Mouse (Mus musculus): ENCODE measurements around the gene Cgn. TPM values are rescaled to one million over a fixed set of nuclear protein-coding genes. Genes with fewer than 3 reads are reported as not detected.

Cgn gene
- 24.7 and 25.2 TPM in 2 replicates for polyA plus RNA-seq (2015; fragmentation: Nextera tagmentation; extraction: Ambion mirVana)

GRCm38 (mm10) chr3:94786367-94786835 lies at the start of gene Cgn:
Gene Cgn (minus strand): TSS chr3:94786492.
- ATAC-seq (ENCODE audit: low FRiP score, low TSS enrichment), result peak; percentile 84
- peak within 1 kb of the TSS; percentile 71 for H3K27ac ChIP-seq (replicated peaks)
- H3K36me3 ChIP-seq (ENCODE audit: control insufficient read depth, insufficient read depth, low read length), result no peaks in the 10 kb centered on the region
- H3K9ac ChIP-seq (ENCODE audit: low read length), result peak within 1 kb of the TSS; percentile 57
- no peaks in the 10 kb centered on the region for H3K27me3 ChIP-seq (ENCODE audit: control insufficient read depth, insufficient read depth, low read length)
- no peaks in the 10 kb centered on the region for H3K9me3 ChIP-seq (ENCODE audit: control insufficient read depth, low read length)
- H3K4me1 ChIP-seq (replicated peaks; ENCODE audit: control insufficient read depth, insufficient read depth), result no peaks in the 10 kb centered on the region
- DNase-seq (ENCODE audit: low spot score), result peak; percentile 97
- peak within 1 kb of the TSS; percentile 76 for H3K4me2 ChIP-seq (replicated peaks; ENCODE audit: low read depth)
- no peak for TF ChIP-seq EP300 (optimal IDR thresholded peaks at IDR 0.05)
- no peak for TF ChIP-seq CTCF (IDR thresholded peaks at IDR 0.05; ENCODE audit: low read depth)
- 2% methylated on average over 35 of the region's 35 CpGs for WGBS
- peak within 1 kb of the TSS; percentile 56 for H3K4me3 ChIP-seq (ENCODE audit: low read depth, low read length)

GRCm38 (mm10) chr3:94835396-94835795 lies 49.1 kb upstream of the Cgn start:
- Histone ChIP-seq H3K36me3 (ENCODE audit: control insufficient read depth, insufficient read depth, low read length) (no peaks in the 10 kb centered on the region), H3K27me3 (ENCODE audit: control insufficient read depth, insufficient read depth, low read length) (no peaks in the 10 kb centered on the region), H3K4me2 (replicated peaks; ENCODE audit: low read depth) (no peak overlapping the region), H3K4me1 (replicated peaks; ENCODE audit: control insufficient read depth, insufficient read depth) (no peaks in the 10 kb centered on the region), H3K4me3 (ENCODE audit: low read depth, low read length) (no peak overlapping the region), H3K9ac (ENCODE audit: low read length) (no peak overlapping the region), H3K27ac (replicated peaks) (no peak overlapping the region), H3K9me3 (ENCODE audit: control insufficient read depth, low read length) (no peaks in the 10 kb centered on the region)
- ATAC-seq (ENCODE audit: low FRiP score, low TSS enrichment), result no peak
- DNase-seq (ENCODE audit: low spot score), result no peak
- WGBS, result 35% methylated on average over 3 of the region's 3 CpGs
- no peak for TF ChIP-seq CTCF (IDR thresholded peaks at IDR 0.05; ENCODE audit: low read depth)
- TF ChIP-seq EP300 (optimal IDR thresholded peaks at IDR 0.05), result no peak

GRCm38 (mm10) chr3:94833358-94833757 lies 47.1 kb upstream of the Cgn start:
- no peak overlapping the region for H3K4me3 ChIP-seq (ENCODE audit: low read depth, low read length)

GRCm38 (mm10) chr3:94832701-94833100 lies 46.4 kb upstream of the Cgn start:
- no peak overlapping the region for H3K4me3 ChIP-seq (ENCODE audit: low read depth, low read length)
- DNase-seq (ENCODE audit: low spot score), result no peak
- H3K27ac ChIP-seq (replicated peaks), result no peak overlapping the region
- 71% methylated on average over 5 of the region's 5 CpGs for WGBS
- no peak for ATAC-seq (ENCODE audit: low FRiP score, low TSS enrichment)
- no peak overlapping the region for H3K4me2 ChIP-seq (replicated peaks; ENCODE audit: low read depth)
- TF ChIP-seq EP300 (optimal IDR thresholded peaks at IDR 0.05) (no peak), CTCF (IDR thresholded peaks at IDR 0.05; ENCODE audit: low read depth) (no peak)
- no peak overlapping the region for H3K9ac ChIP-seq (ENCODE audit: low read length)
- H3K4me1 ChIP-seq (replicated peaks; ENCODE audit: control insufficient read depth, insufficient read depth), result no peaks in the 10 kb centered on the region
- no peaks in the 10 kb centered on the region for H3K27me3 ChIP-seq (ENCODE audit: control insufficient read depth, insufficient read depth, low read length)
- H3K9me3 ChIP-seq (ENCODE audit: control insufficient read depth, low read length), result no peaks in the 10 kb centered on the region
- H3K36me3 ChIP-seq (ENCODE audit: control insufficient read depth, insufficient read depth, low read length), result no peaks in the 10 kb centered on the region

More at GRCm38 (mm10) chr3:94833358-94833757, 47.1 kb upstream of the Cgn start:
- Histone ChIP-seq H3K4me2 (replicated peaks; ENCODE audit: low read depth) (no peak overlapping the region), H3K27me3 (ENCODE audit: control insufficient read depth, insufficient read depth, low read length) (no peaks in the 10 kb centered on the region), H3K4me1 (replicated peaks; ENCODE audit: control insufficient read depth, insufficient read depth) (no peaks in the 10 kb centered on the region), H3K27ac (replicated peaks) (no peak overlapping the region), H3K9ac (ENCODE audit: low read length) (no peak overlapping the region), H3K9me3 (ENCODE audit: control insufficient read depth, low read length) (no peaks in the 10 kb centered on the region), H3K36me3 (ENCODE audit: control insufficient read depth, insufficient read depth, low read length) (no peaks in the 10 kb centered on the region)
- TF ChIP-seq EP300 (optimal IDR thresholded peaks at IDR 0.05) (no peak), CTCF (IDR thresholded peaks at IDR 0.05; ENCODE audit: low read depth) (peak; percentile 47)
- DNase-seq (ENCODE audit: low spot score) (no peak), ATAC-seq (ENCODE audit: low FRiP score, low TSS enrichment) (no peak)

- Histone ChIP-seq H3K27me3 (ENCODE audit: control insufficient read depth, insufficient read depth, low read length) (no peaks in the 10 kb centered on the region), H3K9ac (ENCODE audit: low read length) (no peak overlapping the region), H3K36me3 (ENCODE audit: control insufficient read depth, insufficient read depth, low read length) (no peaks in the 10 kb centered on the region), H3K4me2 (replicated peaks; ENCODE audit: low read depth) (no peak overlapping the region), H3K27ac (replicated peaks) (no peak overlapping the region), H3K4me1 (replicated peaks; ENCODE audit: control insufficient read depth, insufficient read depth) (no peaks in the 10 kb centered on the region), H3K4me3 (ENCODE audit: low read depth, low read length) (no peak overlapping the region), H3K9me3 (ENCODE audit: control insufficient read depth, low read length) (no peaks in the 10 kb centered on the region)
- no peak for DNase-seq (ENCODE audit: low spot score)
- 13% methylated on average over 9 of the region's 9 CpGs for WGBS
- TF ChIP-seq EP300 (optimal IDR thresholded peaks at IDR 0.05) (no peak), CTCF (IDR thresholded peaks at IDR 0.05; ENCODE audit: low read depth) (no peak)
- no peak for ATAC-seq (ENCODE audit: low FRiP score, low TSS enrichment)
These were observed 45.8 kb upstream of the Cgn start for GRCm38 (mm10) chr3:94832100-94832499.

GRCm38 (mm10) chr3:94824110-94824509 lies 37.8 kb upstream of the Cgn start:
- H3K27me3 ChIP-seq (ENCODE audit: control insufficient read depth, insufficient read depth, low read length), result no peaks in the 10 kb centered on the region
- H3K9me3 ChIP-seq (ENCODE audit: control insufficient read depth, low read length), result no peaks in the 10 kb centered on the region
- H3K9ac ChIP-seq (ENCODE audit: low read length), result no peak overlapping the region
- 77% methylated on average over 3 of the region's 3 CpGs for whole genome bisulfite sequencing
- no peak overlapping the region for H3K27ac ChIP-seq (replicated peaks)
- no peak for ATAC-seq (ENCODE audit: low FRiP score, low TSS enrichment)
- no peak for DNase-seq (ENCODE audit: low spot score)
- TF ChIP-seq CTCF (IDR thresholded peaks at IDR 0.05; ENCODE audit: low read depth) (peak; percentile 44), EP300 (optimal IDR thresholded peaks at IDR 0.05) (no peak)
- no peak overlapping the region for H3K4me3 ChIP-seq (ENCODE audit: low read depth, low read length)
- H3K4me2 ChIP-seq (replicated peaks; ENCODE audit: low read depth), result no peak overlapping the region
- no peaks in the 10 kb centered on the region for H3K36me3 ChIP-seq (ENCODE audit: control insufficient read depth, insufficient read depth, low read length)
- no peaks in the 10 kb centered on the region for H3K4me1 ChIP-seq (replicated peaks; ENCODE audit: control insufficient read depth, insufficient read depth)
